Mouse (Mus musculus) cerebellum, adult 8-10 months (tissue): Measurements from ENCODE around the gene Gm49403.
A peak's percentile ranks its signal among the peaks of the same experiment; 100 is the strongest.
"Not testable (repeated sequence)": the region's sequence is repeated elsewhere in the genome, so short reads cannot be mapped to it uniquely, and the experiment has no call there.

Experiments used
- DNase-seq: peaks from one replicate; pipeline ENCODE4 v3.0.0; 2022

Gm49403 gene

DNA sequence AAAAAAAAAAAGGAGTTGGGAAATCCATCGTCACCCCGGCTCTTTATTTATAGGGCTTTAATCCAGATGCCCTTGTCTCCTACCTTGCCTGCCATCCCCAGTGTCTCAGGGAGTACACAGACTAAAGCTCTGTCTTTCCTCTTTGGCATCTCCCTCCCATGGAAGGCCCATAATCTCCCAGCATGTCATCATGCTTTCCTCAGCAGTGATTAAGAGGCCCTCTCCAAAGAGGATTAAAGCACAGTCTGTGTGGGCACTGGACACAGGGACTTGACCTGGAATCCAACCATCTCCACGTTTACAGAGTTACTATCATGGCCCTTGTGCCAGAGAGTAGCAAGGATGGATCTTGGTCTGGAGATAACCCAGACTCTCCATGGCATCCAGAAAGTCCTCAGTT is at the start of gene Gm49403, which contains the start of gene Lbhd1:
Gm49403 (plus strand) TSS at position 315 of the 400 bp plus-strand sequence.
Lbhd1 (plus strand) TSS at position 117 of the 400 bp plus-strand sequence.
- DNase-seq, result no peak

DNA sequence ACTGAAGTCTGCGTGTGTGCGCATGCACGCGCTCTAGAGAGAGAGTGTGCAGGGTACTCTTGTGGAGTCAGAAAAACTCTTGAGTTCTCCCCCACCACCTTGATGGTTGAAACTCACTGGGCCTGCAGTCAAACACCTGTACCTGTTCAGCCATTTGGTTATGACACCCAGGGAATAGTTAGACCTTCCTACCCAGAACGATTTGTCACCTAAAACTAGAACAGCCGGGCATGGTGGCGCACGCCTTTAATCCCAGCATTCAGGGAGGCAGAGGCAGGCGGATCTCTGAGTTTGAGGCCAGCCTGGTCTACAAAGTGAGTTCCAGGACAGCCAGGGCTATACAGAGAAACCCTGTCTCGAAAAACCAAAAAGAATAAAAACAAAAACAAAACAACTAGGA is 47.4 kb upstream of the Gm49403 start:
- not testable (repeated sequence) for DNase-seq

DNA sequence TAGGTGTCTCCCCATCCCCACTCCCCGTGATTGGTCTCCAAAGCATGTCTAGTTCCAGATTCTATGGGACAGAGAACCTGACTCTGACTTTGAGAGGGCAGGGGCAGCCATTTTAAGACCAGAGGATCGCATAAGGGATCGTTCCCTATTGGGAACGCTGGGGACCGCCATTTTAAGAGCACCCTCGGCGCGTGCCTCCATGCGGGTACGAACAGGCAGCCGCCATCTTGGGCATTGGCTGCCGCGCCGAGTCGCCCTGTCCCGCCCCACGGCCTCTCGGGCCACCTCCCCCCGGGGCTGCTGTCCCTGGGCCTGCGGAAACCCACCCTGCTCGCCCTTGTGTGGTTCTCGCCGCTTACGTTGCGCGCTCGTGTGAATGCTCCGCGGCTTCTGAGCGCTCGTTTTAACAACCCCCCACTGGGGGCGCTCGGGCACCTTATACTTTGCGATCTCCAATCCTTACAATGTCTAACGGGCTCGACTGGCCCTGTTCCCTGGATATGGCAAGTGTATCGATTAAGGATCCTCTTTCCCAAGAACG is 46.4 kb upstream of the Gm49403 start, which contains the start of gene Bscl2:
Bscl2 (plus strand) TSS at position 217 of the 541 bp plus-strand sequence.
- peak; percentile 86 for DNase-seq

DNA sequence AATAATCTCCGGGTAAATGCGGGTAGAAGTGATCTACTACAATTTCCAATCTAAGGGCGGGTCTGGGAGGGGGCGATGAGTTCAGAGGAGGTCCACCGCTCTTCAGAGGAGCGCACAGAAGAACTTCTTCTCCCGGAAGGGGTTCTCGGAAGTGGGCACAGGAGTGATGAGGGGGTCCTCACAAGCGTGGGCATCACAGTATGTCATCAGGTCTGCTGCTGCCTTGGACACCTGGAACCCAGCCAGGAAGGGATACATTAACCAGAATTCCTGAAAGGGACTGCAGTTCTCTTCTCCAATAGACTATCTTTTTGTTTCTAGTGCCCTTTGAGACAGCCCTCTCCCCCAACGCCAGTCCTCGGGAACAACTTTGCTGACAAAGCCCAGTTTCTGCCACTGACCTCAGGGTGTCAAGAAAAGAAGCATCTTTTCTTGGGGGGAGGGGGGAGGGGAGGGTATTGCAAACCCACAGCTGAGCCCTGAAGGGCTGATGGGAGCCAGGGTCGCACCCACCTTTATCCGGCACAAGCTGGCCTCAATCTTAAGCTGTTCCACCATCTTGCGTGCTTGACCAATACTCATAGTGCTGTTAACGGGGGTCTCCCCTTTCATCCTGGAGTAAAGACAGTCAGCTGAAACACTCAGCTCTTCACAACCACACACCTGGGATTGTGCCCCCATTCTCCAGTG is 45.5 kb upstream of the Gm49403 start:
- peak; percentile 66 for DNase-seq

DNA sequence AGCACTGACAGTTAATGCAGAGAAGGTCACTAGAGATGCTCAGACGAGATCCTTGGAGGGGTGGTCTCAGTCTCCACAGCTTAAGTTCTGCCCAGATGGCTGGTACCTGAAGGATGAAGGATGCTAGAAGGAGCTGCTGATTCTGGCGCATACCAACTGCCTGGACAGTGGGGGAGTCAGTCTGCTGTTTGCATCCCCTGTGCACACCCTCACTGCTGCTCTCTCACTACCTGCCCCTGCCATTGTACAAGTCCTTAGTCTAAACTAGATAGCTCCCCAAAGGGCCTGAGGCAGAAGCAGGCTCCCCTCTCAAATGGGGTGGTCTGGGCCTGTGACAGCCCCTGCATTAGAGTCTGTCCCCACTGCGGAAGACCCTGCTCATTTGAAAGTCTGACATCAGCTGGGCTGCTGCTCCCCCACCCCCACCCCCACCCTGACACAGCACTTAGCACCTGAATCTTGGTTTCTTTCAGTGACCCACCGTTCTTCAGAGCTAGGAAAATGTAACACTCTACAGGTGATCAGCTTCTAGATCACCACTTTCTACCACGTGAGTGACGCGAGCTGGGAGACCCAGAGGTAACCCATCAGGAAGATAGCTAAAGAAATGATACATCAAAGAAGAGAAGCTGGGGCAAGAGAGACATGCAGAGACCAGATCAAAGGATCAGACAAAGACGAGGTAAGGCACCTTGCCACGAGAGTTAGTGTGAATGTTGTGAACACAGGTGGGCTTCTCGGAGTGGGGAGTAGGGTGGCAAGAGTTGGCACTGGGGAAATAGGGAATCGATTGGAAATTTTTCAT is 44.4 kb upstream of the Gm49403 start, which contains the start of gene Gng3:
Gng3 (minus strand) TSS at position 92 of the 805 bp plus-strand sequence.
- peak; percentile 87 for DNase-seq

DNA sequence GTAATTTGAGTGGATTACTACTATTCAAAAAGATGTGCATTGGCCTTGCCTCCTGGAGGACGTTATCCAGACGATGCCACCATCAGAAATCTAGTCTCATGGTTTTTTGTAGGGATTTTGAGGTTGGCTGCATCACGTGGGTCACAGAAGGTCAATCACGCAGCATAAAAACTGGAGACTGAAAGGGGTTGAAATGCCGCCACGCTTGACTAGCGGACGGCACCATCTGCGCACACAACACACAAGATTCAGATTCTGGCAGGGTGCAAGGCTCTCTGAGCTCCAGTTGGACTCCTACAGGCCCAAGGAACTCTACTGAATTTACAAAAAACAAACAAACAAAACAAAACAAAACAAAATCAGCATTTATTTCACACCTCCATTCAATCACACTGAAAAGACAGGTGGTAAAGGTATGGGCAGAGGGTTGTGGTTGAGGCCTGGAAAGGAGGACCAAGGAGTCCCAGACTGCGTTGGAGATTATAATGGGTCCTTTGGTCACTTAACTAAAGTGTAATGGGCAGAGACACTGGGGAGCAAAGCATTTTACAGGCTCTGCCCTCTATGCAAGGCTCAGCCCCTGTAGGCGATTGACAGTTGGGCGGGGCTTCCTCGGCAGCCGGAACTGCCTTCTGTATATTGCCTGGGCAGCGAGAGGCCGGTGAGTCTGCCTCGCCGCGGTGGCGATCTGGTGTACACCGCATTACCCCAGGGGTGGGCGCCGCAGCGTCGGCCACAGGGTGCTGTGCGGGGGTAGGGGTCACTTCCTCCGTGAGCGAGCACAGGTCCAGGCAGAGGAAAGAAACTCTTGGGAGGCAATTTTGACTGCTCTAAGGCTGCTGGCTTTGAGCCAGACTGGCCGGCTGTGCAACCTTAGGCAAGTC is 43.6 kb upstream of the Gm49403 start:
- DNase-seq, result peak; percentile 81

DNA sequence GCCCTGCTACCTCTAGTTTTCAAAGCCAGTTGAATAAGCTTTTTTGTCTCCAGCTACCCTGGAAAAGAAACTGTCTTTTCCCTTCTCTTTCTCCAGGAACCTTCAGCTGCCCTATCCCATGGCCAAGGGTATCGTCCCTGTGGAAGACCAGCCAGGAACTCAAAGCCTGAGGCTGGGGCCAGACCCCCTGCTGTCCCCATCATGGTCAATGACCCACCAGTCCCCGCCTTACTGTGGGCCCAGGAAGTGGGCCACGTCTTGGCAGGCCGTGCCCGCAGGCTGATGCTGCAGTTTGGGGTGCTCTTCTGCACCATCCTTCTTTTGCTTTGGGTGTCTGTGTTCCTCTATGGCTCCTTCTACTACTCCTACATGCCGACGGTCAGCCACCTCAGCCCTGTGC is 42.7 kb upstream of the Gm49403 start:
- peak; percentile 48 for DNase-seq

DNA sequence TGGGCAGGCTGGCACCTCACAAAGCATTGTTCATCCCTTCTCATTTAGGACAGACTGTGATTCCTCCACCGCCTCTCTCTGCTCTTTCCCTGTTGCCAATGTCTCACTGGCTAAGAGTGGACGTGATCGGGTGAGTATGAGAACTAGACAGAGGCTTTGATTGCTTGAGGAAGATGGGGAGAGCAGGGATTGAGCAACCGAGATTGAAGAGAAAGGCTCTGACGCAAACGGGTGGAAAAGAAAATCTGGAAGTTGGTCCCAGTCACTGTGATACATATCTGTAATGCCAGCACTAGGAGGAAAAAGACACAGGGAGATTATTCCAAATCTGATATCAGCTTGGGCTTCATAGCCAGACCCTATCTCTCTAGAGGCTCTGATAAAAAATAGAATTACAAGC is 40.8 kb upstream of the Gm49403 start:
- DNase-seq, result no peak

DNA sequence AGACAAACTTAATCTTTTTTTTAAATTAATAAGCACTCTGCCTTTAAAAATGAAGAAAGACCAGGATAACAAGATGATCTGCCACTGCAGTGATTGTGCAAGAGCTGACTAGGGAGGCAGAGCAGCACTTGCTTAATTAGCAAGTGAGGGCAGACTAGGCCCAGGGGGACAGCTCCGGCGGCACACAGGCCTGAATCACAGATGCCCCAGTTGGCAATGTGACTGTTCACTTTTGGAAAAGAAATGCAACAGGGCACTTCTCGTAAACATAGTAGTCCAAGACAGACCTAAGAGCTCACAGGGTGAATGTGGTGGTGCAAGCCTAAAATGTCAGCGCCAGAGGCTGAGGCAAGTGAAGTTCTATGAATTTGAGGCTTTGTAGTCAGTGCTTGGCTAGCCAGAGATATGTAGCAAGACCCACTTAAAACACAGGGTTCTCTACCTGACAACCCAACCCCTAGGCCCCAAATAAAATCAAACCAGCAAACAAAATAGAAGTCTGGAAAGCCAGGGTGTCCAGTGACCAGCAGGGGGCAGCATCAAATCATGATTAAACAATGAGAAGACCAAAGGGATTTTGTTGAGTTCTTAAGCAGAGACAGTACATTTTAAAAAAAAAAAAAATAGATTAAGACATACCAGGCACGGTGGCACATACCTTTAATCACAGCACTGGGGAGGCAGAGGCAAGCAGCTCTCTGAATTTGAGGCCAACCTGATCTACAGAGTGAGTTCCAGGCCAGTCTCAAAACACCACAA is 39.2 kb upstream of the Gm49403 start:
- peak; percentile 78 for DNase-seq

DNA sequence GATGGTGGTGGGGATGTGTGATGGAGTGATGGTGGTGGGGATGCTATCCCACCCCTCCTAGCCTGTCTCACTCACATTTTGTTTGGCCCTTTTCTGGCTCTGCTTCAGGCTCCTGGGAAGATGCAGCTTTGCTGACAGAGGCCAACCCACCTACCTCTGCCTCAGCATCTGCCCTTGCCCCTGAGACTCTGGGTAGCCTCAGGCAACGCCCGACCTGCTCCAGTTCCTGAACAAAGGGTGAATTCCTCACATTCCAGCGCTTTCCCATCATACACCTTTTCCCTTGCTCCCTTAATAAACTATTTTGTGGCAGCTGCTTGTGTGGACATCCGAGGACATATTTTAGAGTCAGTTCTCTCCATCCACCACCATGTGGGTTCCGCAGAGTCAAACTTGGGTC is 35.4 kb upstream of the Gm49403 start:
- no peak for DNase-seq

DNA sequence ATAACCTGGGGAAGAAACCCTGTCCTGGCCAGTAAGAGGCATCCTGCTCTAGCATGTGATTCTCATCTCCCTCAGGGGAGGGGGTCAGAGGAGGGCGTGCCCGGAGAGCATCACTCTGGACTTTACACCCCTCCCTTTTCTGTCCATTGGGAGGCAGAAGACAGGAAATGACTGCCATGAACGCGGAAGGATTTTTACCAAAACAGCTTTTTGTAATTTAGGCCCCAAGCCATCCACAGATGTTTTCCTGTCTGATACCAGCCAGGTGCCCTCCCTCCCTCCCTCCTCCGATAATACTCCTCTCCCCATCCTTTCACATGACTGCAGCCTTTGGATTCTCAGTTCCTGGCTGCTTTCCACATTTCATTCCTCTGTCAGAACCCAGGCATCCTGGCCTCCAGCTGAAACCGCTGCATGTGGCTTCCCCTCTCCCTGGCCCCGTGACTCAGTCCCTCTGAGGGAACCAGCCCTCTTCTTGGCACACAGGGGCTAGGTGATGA is 33.3 kb upstream of the Gm49403 start, which contains the start of gene Lrrn4cl:
Lrrn4cl (plus strand) TSS at position 367 of the 500 bp plus-strand sequence.
- no peak for DNase-seq

DNA sequence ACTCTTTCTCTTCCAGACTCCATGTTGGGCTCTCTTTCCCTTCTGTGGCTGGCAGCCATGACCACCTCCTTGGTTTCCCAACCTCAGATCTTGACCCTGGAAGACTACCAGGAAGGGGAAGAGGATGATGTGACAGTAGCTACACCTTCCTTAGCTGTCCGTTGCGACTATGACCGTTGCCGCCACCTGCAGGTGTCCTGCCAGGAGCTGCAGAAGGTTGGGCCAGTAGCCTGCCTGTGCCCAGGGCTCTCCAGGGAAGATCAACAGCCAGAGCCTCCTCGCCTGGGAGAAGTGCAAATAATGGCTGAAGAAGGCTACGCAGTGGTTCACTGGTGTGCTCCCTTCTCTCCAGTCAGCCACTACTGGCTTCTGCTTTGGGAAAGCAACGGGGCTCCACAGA is 32.1 kb upstream of the Gm49403 start:
- no peak for DNase-seq

DNA sequence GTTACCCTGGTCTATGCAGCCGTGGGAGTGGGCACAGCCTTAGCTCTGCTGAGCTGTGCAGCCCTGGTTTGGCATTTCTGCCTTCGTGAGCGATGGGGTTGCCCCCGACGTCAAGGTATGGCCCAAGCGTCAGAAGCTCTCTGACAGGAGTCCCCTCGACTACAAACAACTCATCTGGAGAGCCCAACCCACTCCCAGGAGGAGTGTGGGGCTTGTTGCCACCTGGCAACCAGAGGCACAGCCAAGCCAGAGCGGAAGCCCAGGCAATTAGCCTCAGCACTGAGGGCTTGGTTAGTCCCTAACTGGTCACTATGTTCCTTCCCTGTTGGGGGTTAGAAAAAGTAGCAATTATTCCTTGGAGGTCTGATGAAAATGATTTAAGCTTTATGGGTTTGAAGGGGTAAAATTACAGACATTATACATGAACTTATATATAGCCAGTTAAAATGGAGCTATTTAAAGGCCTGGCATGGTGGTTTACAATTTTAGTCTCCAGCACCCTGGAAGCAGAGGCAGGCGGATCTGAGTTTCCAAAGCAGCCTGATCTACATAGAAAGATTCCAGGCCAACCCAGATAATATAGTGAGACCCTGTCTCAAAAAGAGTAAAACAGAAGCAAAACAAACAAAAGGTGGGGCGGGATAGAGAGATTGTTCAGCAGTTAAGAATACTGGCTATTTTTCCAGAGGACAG is 31.3 kb upstream of the Gm49403 start:
- DNase-seq, result no peak

DNA sequence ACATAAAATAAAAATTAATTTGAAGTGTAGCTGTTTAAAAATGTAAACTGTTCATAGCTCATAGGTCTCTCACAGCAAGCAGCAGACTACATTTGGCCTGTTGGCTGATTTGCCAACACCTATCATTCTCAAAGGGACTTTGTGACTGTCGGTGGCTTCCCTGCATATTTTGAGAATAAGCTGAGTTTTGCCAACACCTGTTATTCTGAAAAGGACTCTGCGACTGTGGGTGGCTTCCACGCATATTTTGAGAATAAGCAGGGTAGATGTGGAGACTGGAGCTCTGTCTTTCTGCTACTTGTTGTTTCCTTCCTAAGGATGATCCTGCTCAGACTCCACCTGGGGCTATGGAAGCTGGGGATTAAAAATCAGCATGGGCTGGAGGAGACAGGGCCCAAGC is 30.6 kb upstream of the Gm49403 start:
- DNase-seq, result no peak

DNA sequence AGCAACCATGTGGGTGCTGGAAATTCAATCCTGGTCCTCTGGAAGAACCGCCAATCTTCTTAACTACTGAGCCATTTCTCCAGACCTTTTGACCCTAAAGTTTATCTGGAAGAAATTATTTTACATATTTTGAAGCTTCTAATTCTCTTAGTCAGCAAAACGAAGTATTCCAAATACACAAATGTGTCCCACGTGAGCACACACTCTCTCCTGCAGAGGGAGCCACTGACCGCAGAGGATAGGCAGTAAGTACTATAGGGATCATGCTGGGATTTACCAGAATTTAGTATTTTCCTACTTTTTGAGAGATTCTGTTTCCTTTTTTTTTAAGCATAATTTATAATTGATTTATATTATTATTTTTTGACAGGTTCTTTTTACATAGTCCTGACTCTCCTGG is 26.0 kb upstream of the Gm49403 start:
- no peak for DNase-seq

DNA sequence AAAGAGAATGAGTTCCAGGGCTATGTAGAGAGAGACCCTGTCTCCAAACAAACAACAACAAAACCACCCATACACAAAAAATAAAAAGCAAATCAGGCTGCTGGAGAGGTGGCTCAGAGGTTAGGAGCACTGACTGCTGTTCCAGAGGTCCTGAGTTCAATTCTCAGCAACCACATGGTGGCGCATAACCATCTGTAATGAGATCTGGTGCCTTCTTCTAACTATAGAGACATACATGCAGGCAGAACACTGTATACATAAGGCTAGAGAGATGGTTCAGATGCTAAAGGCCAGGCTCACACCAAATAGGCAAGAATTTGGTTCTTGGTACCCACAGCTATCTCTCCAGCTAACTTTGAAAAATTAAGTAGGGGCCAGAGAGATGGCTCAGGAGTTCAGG is 24.7 kb upstream of the Gm49403 start:
- no peak for DNase-seq

DNA sequence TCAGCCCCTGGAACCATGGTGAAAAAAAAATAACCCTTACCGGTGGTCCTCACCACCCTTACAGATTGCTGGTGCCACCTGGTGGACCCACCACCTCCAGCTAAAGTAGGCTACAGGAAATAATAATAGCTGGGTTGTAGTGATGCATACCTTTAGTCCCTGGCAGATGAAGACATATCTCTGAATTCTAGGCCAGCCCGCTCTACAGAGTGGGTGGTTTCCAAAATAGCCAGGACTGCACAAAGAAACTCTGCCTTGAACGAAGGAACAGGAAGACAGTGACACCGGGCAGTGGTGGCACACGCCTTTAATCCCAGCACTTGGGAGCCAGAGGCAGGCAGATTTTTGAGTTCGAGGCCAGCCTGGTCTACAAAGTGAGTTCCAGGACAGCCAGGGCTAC is 19.5 kb upstream of the Gm49403 start:
- DNase-seq, result no peak

DNA sequence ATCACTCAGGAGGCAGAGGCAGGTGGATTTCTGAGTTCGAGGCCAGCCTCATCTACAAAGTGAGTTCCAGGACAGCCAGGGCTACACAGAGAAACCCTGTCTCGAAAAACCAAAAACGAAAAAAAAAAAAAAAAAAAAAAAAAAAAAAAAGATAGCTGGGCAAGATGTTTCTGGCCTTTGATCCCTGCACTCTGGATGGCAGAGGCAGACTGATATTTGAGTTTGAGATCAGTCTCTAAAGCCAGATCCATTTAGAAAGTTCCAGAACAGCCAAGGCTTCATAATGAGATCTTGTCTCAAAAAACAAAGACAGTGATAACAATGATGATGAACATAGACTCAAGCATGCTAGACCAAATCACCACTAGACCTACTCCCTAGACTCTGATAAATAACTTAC is 13.3 kb upstream of the Gm49403 start:
- DNase-seq, result not testable (repeated sequence)

DNA sequence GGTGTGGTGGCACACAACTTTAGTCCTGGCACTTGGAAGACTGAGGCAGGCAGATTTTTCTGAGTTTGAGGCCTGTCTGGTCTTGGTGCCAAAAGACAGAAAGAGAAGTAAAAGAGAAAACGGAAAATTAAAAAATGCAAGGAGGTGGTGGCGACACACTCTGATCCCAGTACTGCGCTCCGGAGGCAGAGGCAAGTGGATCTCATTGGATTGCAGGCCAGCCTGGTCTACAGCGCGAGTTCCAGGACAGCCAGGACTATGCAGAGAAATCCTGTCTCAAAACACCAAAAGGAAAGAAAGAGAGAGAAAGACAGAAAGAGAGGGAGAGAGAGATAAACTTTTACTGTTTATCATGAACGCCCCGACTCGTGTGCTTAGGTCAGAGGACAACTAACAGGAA is 12.9 kb upstream of the Gm49403 start:
- DNase-seq, result no peak

DNA sequence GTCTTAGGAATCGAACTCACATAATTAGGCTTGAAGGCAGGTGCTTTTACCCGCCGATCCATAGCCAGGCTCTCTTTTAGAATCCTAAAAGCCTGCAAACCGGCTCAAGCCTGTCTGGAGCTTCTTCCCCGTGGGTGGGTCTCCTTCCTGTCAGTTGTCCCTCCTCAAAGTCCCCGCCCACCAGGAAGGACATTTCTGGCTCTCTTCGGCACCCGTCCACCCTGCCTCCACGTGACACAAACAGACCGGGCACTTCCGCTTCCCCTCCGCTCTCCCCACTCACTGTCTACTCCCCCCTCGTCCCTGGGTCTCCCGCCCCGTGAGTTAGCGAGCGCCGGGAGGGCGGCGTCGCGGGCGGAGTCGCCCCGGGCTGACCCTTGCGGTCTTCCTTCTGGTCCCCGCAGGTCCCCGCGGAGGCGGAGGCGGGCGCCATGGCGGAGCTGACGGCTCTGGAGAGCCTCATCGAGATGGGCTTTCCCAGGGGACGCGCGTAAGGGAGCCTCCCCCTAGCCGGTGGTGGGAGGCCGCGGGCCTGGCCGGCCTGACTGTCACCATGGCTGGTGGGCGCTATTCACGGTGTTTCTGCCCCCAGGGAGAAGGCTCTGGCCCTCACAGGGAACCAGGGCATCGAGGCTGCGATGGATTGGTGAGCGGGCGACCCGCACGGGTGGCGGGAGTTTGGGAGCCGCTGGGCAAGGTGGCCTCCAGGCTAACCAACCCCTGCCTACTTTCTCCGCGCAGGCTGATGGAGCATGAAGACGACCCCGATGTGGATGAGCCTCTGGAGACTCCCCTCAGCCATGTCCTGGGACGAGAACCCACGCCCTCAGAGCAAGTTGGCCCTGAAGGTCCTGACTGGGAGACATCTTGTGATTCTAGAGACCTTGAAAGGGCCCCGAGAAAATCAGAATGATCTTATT is 12.2 kb upstream of the Gm49403 start, which contains the start of gene Ubxn1:
Ubxn1 (plus strand) TSS at position 230 of the 920 bp plus-strand sequence.
- peak; percentile 95 for DNase-seq
